In genomic region chr2:128696426-128696825, GRCm38 (mm10) we compare ENCODE assay signal across 29 mouse cellular contexts. TPM values are rescaled to one million over a fixed set of nuclear protein-coding genes. Genes with fewer than 3 reads are reported as not detected.
DNase-seq lines count a peak whose midpoint lies in the region; ATAC-seq lines count a peak whose summit lies in the region.
"Had no signal": no experiment of that assay in that cellular context is flagged by ENCODE, and none has a peak within 500 bp of the region (broad histone marks: within the 10 kb centered on the region; RNA-seq: fewer than 3 reads in every experiment).

No protein-coding gene starts in this region.

- no peaks in the 10 kb centered on the region for H3K27me3 ChIP-seq in heart, embryonic 13.5 days (replicated peaks)
- no peaks in the 10 kb centered on the region for H3K27me3 ChIP-seq in kidney, embryonic 15.5 days
- H3K27me3 ChIP-seq: heart, embryonic 12.5 days had no signal

- H3K4me2 ChIP-seq in heart, embryonic 13.5 days: no peak overlapping the region
- no peak overlapping the region for H3K4me2 ChIP-seq in kidney, embryonic 15.5 days
- H3K4me2 ChIP-seq: heart, embryonic 12.5 days; hindbrain, embryonic 15.5 days; liver, embryonic 15.5 days; lung, embryonic 14.5 days had no signal

- H3K9ac ChIP-seq in heart, embryonic 13.5 days: peak overlapping the region; percentile 37; the same call in 1 of the 2 replicates
- no peak overlapping the region for H3K9ac ChIP-seq in kidney, embryonic 15.5 days
- H3K9ac ChIP-seq: heart, embryonic 12.5 days; hindbrain, embryonic 15.5 days; liver, embryonic 15.5 days; lung, embryonic 14.5 days had no signal

- H3K27ac ChIP-seq in heart, embryonic 13.5 days (replicated peaks): no peak overlapping the region
- no peak overlapping the region for H3K27ac ChIP-seq in kidney, embryonic 15.5 days
- H3K27ac ChIP-seq: hindbrain, embryonic 10.5 days; hindbrain, embryonic 15.5 days; liver, embryonic 15.5 days; midbrain, embryonic 10.5 days had no signal

- H3K9me3 ChIP-seq in heart, embryonic 13.5 days: no peaks in the 10 kb centered on the region
- no peaks in the 10 kb centered on the region for H3K9me3 ChIP-seq in kidney, embryonic 15.5 days (replicated peaks)
- H3K9me3 ChIP-seq: G1E; heart, embryonic 12.5 days; hindbrain, embryonic 10.5 days; hindbrain, embryonic 15.5 days; liver, embryonic 15.5 days; midbrain, embryonic 10.5 days had no signal

- 52% methylated on average over 3 of the region's 3 CpGs for WGBS in heart, embryonic 13.5 days
- 69% methylated on average over 3 of the region's 3 CpGs for WGBS in kidney, embryonic 15.5 days

- no peak for DNase-seq in heart, adult 8-10 months (ENCODE audit: low spot score)
- peak; percentile 86 for DNase-seq in kidney, adult 9 months
- peak; percentile 60 for DNase-seq in kidney, postnatal 14 days
- peak; percentile 17 for DNase-seq in yolk sac, embryonic 10.5 days (ENCODE audit: low spot score)
- DNase-seq: adrenal gland, adult 8-10 months; cerebellum, adult 8-10 months; cerebellum, postnatal 25 days; gastrocnemius, postnatal 14 days; heart, adult 18-20 months; heart, postnatal 10 days; liver; lung, embryonic 14.5 days; lung, postnatal 14 days; right cerebral cortex, postnatal 25 days; spleen, adult 18-20 months; thymus, adult 18-20 months; thymus, postnatal 25 days had no signal

- no peak for ATAC-seq in heart, embryonic 13.5 days (ENCODE audit: extremely low read depth, insufficient number of reproducible peaks, low FRiP score, low TSS enrichment)
- no peak for ATAC-seq in kidney, embryonic 15.5 days (replicated peaks; ENCODE audit: low FRiP score)
- ATAC-seq in megakaryocyte, adult 5-6 weeks (ENCODE audit: poor library complexity, severe bottlenecking): no peak
- ATAC-seq: forebrain, embryonic 14.5 days; inflammation-experienced regulatory T-cells, adult 6 months had no signal

- peaks cover 21% of the 10 kb centered on the region for H3K4me1 ChIP-seq in heart, embryonic 13.5 days
- H3K4me1 ChIP-seq in kidney, embryonic 15.5 days: peaks cover 12% of the 10 kb centered on the region
- H3K4me1 ChIP-seq: liver, embryonic 15.5 days had no signal

- no peaks in the 10 kb centered on the region for H3K36me3 ChIP-seq in heart, embryonic 13.5 days
- no peaks in the 10 kb centered on the region; the same call in 1 of the 2 replicates for H3K36me3 ChIP-seq in kidney, embryonic 15.5 days
- H3K36me3 ChIP-seq: G1E; heart, embryonic 12.5 days; hindbrain, embryonic 10.5 days; hindbrain, embryonic 15.5 days; liver, embryonic 15.5 days; midbrain, embryonic 10.5 days had no signal

- H3K4me3 ChIP-seq in heart, embryonic 13.5 days: no peak overlapping the region
- no peak overlapping the region for H3K4me3 ChIP-seq in kidney, embryonic 15.5 days (replicated peaks)
- H3K4me3 ChIP-seq: heart, embryonic 12.5 days; hindbrain, embryonic 10.5 days; hindbrain, embryonic 15.5 days; liver, embryonic 15.5 days; midbrain, embryonic 10.5 days; myocyte had no signal

RNA-seq across cellular contexts. Expression of gene Mertk, which starts 2.3 kb away (rescaled TPM):
- 3.9 and 4.0 TPM in 2 replicates for polyA plus RNA-seq in heart, embryonic 13.5 days (2015; fragmentation: Nextera tagmentation; extraction: Ambion mirVana)
- total RNA-seq in heart, adult 8-10 months (2022): 1 to 10 TPM; 4.4 to 5.3 (median 4.5) TPM
- 11.5 and 11.7 TPM in 2 replicates for polyA plus RNA-seq in kidney, embryonic 15.5 days (2015; fragmentation: Nextera tagmentation; extraction: Ambion mirVana)
- total RNA-seq in megakaryocyte, adult 5-6 weeks (2015): 0.68 and 1.3 TPM in 2 replicates
- total RNA-seq in megakaryocyte, adult 5-6 weeks (2017): 0.33 and 1.0 TPM in 2 replicates
- polyA plus RNA-seq: G1E had no signal

RNA-seq across cellular contexts. Expression of gene Anapc1, which starts 9.2 kb away (rescaled TPM):
- 38.8 and 42.9 TPM in 2 replicates for polyA plus RNA-seq in heart, embryonic 13.5 days (2015; fragmentation: Nextera tagmentation; extraction: Ambion mirVana)
- total RNA-seq in heart, adult 8-10 months (2022): 10 to 100 TPM; 37.2 to 41.3 (median 39.1) TPM
- 63.2 and 69.6 TPM in 2 replicates for polyA plus RNA-seq in kidney, embryonic 15.5 days (2015; fragmentation: Nextera tagmentation; extraction: Ambion mirVana)
- 53.6 and 63.7 TPM in 2 replicates for total RNA-seq in megakaryocyte, adult 5-6 weeks (2015)
- 56.1 and 72.0 TPM in 2 replicates for total RNA-seq in megakaryocyte, adult 5-6 weeks (2017)
